Mouse (Mus musculus): Measurements from ENCODE around the gene Tomm22. TPM values are rescaled to one million over a fixed set of nuclear protein-coding genes. Genes with fewer than 3 reads are reported as not detected.
A peak's percentile ranks its signal among the peaks of the same experiment; 100 is the strongest.

The Tomm22 gene
- total RNA-seq, 2 experiments from 2014 or later = 101 to 108 TPM

DNA sequence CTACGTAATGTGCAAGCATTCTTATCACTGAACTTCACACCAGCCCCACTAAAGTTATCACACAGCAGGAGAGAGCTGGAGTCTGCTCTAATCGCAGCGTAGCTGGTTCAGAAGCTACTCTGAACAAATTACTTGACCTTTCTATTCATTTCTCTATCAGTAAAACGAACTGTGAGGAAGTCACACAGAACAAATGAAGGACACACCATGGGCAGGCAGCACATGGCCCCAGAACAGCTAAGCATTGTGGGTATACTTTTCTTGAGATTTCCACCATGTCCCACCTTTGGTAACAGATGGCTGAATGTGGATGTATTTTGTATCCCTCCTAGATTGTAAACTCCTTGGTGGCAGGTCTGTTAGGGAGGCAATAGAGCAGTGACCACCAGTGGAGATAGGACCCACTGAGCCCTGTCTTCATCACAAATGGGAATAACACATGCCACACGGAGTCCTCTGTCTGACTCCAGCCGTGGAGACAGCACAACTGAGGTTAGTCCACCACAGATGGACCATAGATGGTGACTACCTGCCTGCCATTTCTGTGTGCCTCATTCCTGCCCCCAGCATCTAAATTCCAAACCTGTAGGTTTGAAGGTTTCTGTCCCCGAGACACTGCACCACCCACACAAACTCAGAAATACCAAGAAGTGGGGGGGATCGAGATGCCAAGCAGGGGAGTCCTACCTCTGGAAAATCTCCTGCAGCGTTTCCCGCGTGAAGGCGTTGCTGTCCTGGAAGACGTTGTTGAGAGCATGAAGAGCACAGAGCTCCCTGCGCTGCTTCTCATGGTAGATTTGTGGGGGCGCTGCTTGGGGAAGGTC lies 15.6 kb downstream of the Tomm22 start:
- DNase-seq = no peak

DNA sequence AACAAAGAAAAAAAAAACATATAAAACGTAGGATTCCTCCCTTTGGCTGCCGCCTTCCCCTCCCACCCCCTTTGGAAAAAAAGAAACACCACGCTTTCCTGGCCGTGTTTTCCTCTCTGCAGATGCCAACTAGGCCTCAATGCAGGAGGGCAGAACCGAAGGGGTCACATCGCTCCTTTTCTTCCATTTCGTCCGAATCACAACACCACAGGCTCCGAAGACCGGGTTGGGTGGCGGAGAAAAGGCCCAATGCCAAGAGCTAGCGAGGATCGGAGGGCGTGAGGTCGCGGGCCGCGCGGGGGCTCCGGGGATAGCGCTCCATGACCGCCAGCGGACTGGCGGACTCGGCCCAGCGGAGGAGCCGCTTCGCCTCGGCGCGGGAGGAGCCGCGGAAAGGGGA lies 16.5 kb downstream of the Tomm22 start:
- DNase-seq = peak in 1 of 2 experiments; percentile 46

DNA sequence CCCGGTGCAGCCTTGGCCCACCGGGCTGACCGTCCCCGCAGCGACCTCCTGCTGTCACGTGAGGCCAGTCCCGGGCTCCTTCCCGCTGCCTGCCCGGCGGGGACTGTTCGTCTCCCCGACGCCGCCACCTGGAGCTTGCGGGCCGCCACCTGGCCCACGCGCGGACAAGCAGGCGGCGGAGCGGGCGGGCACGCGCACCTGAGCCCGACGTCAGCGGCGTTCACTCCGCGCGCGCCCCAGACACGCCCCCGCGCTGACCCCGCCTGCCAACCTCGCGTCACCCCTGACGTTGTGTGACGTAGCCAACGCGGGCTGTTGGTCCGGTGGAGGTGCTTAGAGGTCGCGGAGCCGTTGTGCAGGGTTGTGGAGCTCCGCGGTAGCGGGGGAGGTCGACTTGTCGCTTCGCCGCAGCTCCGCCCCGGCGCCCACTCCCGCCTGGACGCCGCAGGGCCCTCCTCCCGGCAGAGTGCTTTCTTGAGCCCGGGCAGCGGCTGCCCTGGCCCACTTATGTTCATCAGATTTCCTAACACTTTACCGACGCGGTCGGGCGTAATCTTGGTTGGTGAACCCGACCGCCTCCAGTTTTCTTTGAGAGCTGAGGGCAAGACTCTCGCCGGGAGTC lies 17.1 kb downstream of the Tomm22 start, which contains the start of gene Josd1:
Gene Josd1, minus strand, starts transcription at position 274 of the 622 bp plus-strand sequence.
- DNase-seq = peak; percentile 94

DNA sequence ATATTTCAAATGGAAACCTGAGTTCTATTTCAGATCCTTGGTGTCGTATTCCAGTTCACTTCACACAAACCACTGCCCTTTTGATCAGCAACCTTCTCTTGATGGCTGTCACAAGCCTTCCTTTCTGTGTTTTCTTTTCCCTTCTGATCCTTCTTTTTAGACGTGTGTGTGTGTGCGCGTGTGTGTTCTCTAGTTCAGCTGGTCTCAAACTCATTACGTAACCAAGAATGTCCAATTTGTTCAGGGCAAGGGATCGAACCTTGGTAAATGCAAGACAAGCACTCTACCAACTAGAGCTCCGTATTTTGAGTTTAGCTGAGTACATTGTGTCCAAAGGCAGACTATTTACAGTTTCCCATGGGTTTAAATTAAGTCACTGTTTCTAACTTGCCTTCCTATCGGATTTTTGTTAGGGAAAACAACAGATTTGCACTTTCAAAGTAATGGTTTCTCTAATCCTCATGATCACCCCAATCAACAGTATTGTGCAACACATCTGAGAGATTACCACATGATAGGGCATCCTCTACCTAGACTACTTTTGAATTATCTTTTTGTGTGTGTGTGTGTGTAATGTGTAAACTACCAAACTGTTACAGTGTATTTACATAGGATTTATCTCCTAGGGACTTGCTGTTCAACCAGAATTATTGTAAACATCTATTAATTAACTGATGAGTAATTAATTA lies 17.8 kb downstream of the Tomm22 start:
- no peak for DNase-seq

DNA sequence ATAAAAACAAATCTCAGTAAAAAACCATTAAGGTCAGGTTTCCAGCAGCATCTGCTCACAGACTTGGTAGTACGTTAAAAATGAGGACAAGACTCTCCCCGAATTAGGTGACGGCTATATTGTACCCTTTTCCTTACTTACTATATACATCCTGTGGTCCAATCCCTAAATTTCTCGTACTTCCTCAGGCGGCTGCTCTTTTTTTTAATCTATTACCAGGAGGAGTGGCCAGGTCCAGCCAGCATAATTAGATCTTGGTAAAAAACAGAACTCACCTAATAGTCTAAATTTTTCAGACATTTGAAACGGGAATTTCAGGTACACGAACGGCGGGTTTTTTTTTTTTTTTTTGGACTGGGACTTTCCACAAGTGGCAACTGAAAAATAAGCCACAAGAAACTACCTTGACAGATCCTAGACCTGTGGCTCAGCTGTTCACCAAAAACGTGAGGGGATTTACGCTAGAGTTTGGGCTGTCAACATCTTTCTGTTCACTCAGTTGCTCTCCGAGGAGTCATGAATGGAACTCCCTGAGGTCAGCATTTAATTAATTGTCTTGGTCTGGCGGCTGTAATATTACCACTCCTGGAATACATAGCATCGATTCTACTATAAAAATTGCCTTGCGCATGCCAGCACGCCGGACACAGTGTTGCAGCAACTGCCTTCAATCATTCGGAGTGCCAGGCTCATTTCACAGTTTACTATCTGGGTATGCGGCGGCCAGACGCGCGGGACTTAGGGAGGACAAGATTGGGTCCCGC lies 19.2 kb downstream of the Tomm22 start:
- no peak for DNase-seq

DNA sequence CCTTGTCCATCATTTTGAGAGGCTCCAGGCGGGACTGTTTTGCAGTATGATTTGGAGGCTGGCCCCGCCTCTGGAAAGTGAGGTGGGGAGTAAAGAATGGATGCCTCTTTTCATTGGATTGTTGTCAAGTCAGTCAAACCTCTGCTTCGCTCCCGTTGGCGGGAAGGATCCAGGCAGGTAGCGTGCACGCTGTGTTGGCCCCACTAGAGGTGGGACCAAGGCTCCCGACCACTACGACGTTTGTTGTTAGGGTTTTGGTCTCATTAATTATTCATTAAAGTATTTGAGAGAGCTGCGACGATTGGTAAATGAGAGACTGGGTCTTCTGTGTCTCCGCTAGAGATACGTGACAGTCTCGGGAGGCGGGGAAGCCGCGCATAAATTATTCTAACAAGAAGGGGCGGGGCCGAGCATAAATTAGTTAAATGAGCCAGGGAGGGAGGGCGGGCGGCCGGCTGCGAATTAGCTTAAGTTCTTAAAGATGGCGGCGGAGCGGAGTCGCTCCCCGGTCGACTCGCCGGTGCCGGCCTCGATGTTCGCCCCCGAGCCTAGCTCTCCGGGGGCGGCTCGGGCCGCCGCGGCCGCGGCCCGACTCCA lies 19.9 kb downstream of the Tomm22 start, which contains the start of gene Gtpbp1:
Gene Gtpbp1, plus strand, starts transcription at position 420 of the 597 bp plus-strand sequence.
- peak; percentile 96 to 97 for DNase-seq

DNA sequence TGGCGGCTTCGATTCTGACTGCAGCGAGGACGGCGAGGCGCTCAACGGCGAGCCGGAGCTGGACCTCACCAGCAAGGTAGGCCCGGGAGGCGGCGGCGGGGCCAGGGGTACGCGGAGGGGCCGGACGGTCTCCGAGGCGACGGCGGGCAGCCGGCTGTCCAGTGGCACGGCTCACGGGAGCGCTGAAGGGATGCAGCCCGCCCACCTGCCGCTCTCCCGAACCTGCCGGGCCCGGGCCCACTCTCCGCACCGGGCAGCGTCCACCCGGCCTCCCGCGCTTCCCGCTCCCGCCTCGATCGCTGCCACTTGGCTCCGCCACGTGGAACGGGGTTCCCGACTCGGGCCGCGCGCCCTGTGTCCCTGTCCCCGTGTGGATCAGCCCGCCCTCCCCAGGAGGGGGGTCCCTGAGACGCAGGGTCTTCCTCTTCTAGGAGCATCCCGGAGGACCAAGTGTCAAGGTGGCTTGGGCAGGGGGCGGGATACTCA lies 20.4 kb downstream of the Tomm22 start:
- DNase-seq = peak; percentile 50 to 51

DNA sequence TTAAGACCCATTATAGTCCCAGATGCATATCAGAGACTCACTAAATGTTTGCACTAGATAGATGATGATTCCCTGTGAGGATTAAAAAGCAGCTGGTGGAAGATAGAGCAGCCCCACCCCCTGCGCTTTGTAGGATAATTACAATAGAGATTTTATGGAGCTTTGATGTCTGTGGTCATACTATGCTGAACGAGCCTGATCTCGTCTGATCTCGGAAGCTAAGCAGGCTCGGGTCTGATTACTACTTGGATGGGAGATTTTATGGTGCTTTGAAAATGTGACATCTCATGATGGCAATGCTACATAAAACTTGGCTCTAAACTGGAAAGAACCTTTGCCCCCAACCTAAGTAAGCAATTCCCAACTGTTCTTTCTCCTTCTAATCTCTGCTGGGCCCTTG lies 21.7 kb downstream of the Tomm22 start:
- DNase-seq = no peak

DNA sequence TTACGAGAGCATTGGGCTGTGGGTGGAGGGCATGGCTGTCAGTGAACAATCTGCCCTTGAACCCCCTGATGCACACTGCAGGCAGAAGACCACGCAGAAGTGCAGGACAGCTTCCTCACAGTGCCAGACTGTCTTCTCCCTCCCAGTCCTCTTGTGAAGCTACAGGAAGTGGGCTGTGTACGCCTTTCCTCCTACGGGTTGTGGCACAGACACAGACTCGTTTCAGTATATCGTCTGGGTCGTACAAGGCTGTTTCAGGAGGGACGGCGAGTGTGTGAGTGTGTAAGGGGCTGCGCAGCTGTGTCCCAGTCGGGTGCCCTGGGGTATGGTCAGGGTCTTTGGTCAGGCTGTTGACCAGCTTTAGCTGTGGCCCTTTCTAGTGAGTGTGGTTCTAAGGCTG lies 23.1 kb downstream of the Tomm22 start:
- DNase-seq = no peak

DNA sequence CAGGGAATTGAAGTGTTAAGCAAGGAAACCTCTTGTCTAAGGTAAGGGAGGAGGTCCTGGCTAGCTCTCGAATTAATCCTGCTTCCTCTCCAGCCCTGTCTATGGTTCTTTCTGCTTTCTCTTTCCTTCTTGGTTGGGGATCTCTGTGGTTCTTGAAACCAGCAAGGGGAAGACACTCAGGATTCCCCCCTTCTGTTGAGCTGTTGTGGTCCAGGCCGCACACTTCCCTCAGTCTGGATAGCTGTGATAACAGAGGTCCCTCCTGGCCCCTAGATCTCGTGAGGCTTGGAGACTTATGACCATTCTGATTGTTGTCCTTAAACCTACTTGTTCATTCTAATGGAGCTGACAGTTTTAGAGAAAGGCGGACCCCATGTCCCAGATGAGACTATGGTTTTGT lies 23.9 kb downstream of the Tomm22 start:
- no peak for DNase-seq

DNA sequence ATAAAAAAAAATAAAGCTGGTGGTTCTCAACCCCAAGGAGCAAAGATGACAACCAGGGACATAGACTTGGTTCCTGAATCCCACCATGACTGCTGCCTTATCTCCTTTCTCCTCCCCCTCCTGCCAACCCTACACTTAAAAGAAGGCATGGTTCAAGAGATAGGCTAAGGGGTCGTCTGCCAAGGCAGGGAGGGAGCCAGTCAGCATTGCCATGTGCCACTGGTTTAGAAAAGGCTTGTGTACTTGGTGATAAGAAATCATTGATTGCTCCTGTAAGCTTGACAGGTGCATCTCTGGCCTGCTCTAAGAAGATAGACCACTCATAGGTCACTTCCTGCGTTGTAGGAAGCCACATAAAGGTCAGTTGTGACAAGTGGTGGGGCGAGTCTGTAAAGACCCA lies 24.9 kb downstream of the Tomm22 start:
- DNase-seq = no peak

DNA sequence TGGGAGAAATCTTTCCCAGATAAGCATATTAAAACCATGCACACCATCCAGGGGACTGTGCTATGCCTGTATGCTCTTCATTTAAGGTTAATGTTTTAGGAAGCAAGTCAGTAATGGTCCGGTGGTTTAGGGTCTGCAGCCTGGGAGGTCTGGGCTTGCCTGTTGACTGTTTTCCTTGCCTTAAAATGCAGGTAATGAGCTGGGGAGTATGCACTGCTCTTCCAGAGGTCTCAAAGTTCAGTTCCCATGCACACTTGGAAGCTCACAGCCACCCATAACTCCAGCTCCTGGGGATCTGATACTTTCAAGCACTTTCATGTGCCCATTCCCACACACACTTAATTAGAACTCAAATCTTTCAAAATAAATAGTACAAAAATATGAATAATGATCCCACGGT lies 25.8 kb downstream of the Tomm22 start:
- DNase-seq = no peak

DNA sequence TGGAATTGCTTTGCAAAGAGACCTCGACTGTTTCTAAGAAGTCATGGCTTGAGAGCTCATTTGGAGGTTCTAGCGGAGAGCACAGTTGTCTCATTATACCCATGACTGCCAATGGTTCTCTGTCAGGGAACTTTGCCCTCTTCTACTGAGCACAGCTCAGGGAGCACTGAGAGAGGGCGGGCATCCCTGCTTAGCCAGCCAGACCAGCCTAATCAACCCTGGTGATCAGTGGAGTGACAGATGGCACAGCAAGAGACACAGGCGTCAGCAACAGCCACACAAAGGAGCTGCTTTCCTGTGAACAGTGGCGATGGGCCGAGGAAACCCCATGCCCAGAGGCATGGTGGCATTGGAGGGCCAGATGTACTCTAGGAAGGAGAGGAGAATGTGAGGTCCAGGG lies 26.4 kb downstream of the Tomm22 start:
- peak in 1 of 2 experiments; percentile 12 for DNase-seq

DNA sequence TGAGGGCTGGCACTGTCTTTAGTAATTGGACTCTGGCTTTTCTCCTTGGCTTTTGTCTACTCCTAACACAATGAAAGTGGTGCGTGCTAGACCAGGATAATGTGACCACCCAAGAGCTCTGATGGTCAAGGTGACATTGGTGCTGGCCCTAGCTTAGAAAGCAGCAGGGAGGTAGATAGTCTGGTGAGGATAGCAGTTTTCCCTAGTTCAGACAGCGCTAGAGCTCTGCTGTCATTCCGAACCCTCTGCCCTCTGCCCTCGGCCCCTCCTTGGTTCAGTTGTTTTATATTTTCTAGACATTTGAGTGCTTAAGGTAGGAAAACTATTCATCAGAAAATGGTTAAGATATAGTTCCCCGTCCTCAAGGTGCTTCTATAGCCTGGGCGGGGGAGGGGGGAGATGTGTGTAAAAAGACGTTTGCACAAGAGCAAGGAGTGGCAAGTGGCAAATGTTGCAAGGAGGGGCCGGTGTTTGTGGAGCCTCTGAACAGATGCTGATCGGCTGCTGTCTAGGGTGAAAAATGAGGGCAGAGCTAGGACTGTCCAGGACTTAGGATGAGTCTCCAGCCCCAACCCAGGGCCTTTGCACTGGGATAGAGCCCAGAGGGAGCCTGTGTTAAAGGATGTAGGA lies 27.0 kb downstream of the Tomm22 start:
- no peak for DNase-seq

DNA sequence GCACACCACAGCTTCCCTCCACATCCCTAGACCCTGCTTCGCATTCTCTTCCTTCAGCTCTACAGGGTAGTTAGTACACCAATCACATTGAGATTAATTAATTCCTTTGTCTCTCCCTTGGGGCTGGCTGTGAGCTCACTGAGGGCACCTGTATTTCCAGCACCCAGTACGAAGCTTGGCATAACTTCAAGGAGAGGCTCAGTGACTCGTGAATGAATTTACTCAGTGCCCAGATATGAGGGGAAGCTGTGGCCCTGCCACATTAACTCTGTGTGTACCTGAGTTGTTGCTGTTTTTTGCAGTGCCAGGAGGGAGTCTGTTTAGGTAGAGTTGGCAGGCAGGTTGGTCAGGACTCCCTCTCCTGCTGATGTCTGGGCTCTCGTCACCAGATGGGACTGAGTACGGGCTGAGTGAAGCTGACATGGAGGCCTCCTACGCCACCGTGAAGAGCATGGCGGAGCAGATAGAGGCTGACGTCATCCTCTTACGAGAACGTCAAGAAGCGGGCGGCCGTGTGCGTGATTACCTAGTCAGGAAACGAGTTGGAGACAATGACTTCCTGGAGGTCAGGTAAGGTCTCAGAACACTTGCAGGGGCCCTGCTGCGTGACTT lies 36.0 kb downstream of the Tomm22 start:
- no peak for DNase-seq

DNA sequence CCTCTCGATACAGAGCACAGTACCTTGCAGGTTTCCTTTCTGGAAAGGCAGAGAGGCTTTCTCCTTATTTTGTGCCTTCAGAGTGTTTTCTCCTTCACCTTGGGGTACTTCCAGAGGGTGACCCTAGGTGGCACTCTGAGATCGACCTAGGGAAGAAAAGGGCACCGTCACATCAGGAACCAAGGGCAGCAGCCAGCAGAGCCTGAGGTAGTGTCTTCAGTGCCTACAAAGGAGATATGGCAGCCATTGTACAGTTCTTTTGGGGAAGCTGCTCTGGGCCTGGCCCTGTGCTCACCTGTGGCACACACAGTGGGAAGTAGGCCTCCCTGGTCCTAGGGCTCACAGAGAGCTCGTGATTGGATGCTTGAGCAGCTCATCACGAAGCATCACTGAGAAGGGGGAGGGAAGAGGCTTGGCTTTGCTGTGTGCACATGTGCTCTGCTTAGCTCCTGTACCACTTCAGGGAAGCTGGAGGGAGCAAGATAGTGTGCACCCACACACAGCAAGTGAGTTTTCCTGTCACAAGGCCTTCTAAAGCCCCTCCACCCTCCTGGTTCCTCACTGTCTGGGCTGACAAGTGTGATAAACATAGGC lies 37.7 kb downstream of the Tomm22 start:
- DNase-seq = no peak

DNA sequence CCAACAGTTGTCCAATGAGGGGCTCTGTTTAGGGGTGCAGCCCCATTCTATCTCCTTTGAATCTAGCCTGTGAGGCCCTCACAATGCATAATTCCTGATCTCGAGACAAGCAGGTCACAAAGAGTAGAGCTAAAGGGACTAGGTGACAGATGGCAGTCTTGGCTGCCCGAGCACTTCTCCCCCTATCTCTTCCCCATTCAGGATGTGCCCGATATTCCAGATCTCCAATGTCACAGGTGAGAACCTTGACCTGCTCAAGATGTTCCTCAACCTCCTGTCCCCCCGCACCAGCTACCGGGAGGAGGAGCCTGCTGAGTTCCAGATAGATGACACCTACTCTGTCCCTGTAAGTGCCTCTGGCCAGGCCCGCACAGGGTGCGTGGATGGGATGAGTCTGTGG lies 45.0 kb downstream of the Tomm22 start:
- DNase-seq = no peak

DNA sequence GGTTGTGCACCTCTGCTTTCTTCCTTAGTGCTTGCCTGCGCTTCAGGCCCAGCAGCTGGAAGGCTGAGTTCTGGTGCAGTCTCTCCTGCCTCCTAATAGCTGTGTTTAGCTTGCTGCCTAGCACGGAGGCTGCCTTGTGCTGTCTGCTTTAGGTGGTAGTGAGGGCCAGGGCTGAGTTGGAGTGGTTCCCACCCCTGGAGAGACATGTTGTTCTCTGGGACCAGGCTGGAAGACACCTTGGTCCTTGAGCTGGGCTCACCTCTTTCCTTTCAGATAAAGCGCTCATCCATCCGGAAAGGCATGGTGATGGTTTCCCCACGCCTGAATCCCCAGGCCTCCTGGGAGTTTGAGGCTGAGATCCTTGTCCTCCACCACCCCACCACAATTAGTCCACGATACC lies 46.0 kb downstream of the Tomm22 start:
- DNase-seq = no peak

DNA sequence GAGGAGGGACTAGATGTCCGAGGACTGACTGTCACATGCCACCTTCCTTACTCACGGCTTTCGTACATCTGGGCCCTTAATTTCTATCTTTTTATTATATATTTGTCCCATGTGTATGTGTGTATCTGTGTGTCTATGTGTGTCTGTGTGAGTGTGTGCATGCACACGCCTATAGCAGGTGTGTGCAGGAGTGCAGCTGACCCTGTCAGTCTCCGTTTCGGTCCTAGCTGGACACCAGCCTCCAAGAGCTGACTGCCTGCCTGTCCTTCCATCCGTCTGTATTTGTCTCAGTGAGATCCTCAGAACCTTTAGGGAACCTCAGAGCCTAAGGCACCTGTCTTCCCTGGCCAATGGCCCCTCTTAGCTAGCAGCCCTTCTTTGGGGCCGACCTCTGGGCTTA lies 49.6 kb downstream of the Tomm22 start:
- no peak for DNase-seq

DNA sequence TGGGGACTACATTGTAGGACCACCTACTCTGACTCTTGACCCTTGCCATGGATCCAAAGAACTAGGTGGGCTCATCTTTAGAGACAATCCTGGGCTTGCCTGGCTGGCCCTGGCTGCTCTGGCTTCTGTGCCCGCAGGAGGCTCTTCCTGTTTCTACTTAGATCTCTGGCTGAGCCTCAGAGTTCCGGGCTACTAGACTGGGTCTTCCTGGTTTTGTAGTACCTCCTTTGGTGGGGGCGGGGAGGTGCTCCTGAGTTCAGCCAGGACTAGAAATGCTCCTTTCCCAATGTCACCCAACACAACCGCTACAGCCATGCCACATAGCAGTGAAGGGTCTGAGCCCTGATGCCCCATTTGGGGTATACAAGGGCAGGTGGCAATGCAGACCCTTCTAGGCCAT lies 50.1 kb downstream of the Tomm22 start:
- no peak for DNase-seq

Data from layer of hippocampus, postnatal 36 days (tissue).